Mouse (Mus musculus): ENCODE data around the gene Elane.

Elane gene

GRCm38 (mm10) chr10:79929967-79930825, 44.1 kb downstream of the Elane start:
- DNase-seq (ENCODE audit: low spot score) = no peak

- DNase-seq (ENCODE audit: low spot score) = no peak
These were observed 44.8 kb downstream of the Elane start for GRCm38 (mm10) chr10:79930826-79931186.

- no peak for DNase-seq (ENCODE audit: low spot score)
These were observed 45.8 kb downstream of the Elane start for GRCm38 (mm10) chr10:79931797-79932196.

GRCm38 (mm10) chr10:79932736-79933135, 46.7 kb downstream of the Elane start:
- DNase-seq (ENCODE audit: low spot score) = peak; percentile 55

- no peak for DNase-seq (ENCODE audit: low spot score)
These were observed 47.2 kb downstream of the Elane start for GRCm38 (mm10) chr10:79933145-79933679.

- DNase-seq (ENCODE audit: low spot score) = no peak
These were observed 47.8 kb downstream of the Elane start for GRCm38 (mm10) chr10:79933861-79934260.

- DNase-seq (ENCODE audit: low spot score) = peak; percentile 76
These were observed 48.2 kb downstream of the Elane start for GRCm38 (mm10) chr10:79934272-79934721.

GRCm38 (mm10) chr10:79934794-79935569, 48.9 kb downstream of the Elane start:
- DNase-seq (ENCODE audit: low spot score) = no peak

- DNase-seq (ENCODE audit: low spot score) = no peak
These were observed 50.4 kb downstream of the Elane start for GRCm38 (mm10) chr10:79936284-79936910.

GRCm38 (mm10) chr10:79936911-79937441, 50.9 kb downstream of the Elane start:
- no peak for DNase-seq (ENCODE audit: low spot score)

Measured in layer of hippocampus, adult 11-12 months (tissue).